Mouse (Mus musculus) frontal cortex, adult 2 months (tissue): Measurements from ENCODE around the gene Tmem234. TPM values are rescaled to one million over a fixed set of nuclear protein-coding genes. Genes with fewer than 3 reads are reported as not detected.

Experiments used
- DNase-seq, 2 experiments: peaks; one replicate each; pipeline ENCODE4 v3.0.0; 2022; ENCODE audit warnings: low spot score in 1 of 2; ENCODE audit errors: extremely low spot score in 1 of 2
- polyA plus RNA-seq: library from polyadenylated mRNA; depleted of rRNA; stranded (reverse); fragments of >200 nt; gene quantifications from 2 replicates; pipeline ENCODE4 v1.2.3, GENCODE M21; 2012; rRNA removed

The Tmem234 gene
- polyA plus RNA-seq, 1 experiment, result 143 TPM

GRCm38 (mm10) chr4:129654770-129655169 lies 54.3 kb downstream of the Tmem234 start:
- DNase-seq, result peak in 1 of 2 experiments; percentile 48

- DNase-seq, result no peak
Observed at GRCm38 (mm10) chr4:129661584-129661983, 61.1 kb downstream of the Tmem234 start.

- no peak for DNase-seq
Observed at GRCm38 (mm10) chr4:129662255-129662813, 61.9 kb downstream of the Tmem234 start.

GRCm38 (mm10) chr4:129671491-129672082 lies 71.1 kb downstream of the Tmem234 start:
- DNase-seq, result peak in 1 of 2 experiments; percentile 65

GRCm38 (mm10) chr4:129672083-129672877 lies 71.8 kb downstream of the Tmem234 start, which contains the start of gene Kpna6:
TSS of gene Kpna6 (minus strand) at chr4:129672767.
- DNase-seq, result peak; percentile 84 to 96

GRCm38 (mm10) chr4:129672878-129673449 lies 72.5 kb downstream of the Tmem234 start:
- no peak for DNase-seq

Other genes with a start within 250 kb of the Tmem234 start
- 8.5 and 9.2 TPM in 2 replicates for gene Zbtb8a, start 222.6 kb upstream of the Tmem234 start, polyA plus RNA-seq
- 2.0 and 2.6 TPM in 2 replicates for gene Zbtb8b, start 159.8 kb upstream of the Tmem234 start, polyA plus RNA-seq
- 36.5 and 37.9 TPM in 2 replicates for gene Bsdc1, start 139.1 kb upstream of the Tmem234 start, polyA plus RNA-seq
- gene Tssk3, start 109.6 kb upstream of the Tmem234 start, polyA plus RNA-seq, result 0.11 and 0.26 TPM in 2 replicates
- gene Fam229a, start 109.5 kb upstream of the Tmem234 start, polyA plus RNA-seq, result 1.2 and 1.6 TPM in 2 replicates
- gene Marcksl1, start 87.1 kb upstream of the Tmem234 start, polyA plus RNA-seq, result 233 TPM in 2 replicates
- 61.8 and 70.6 TPM in 2 replicates for gene Hdac1, start 58.0 kb upstream of the Tmem234 start, polyA plus RNA-seq
- 3.4 and 3.9 TPM in 2 replicates for gene Lck, start 27.0 kb upstream of the Tmem234 start, polyA plus RNA-seq
- 0.84 and 1.4 TPM in 2 replicates for gene Fam167b, start 22.1 kb upstream of the Tmem234 start, polyA plus RNA-seq
- 215 and 219 TPM in 2 replicates for gene Eif3i, start within 50 bp of the Tmem234 start, polyA plus RNA-seq
- gene Dcdc2b, start 13.6 kb downstream of the Tmem234 start, polyA plus RNA-seq, result 11.6 and 13.7 TPM in 2 replicates
- 32.0 and 34.9 TPM in 2 replicates for gene Iqcc, start 18.4 kb downstream of the Tmem234 start, polyA plus RNA-seq
- 105 and 107 TPM in 2 replicates for gene Ccdc28b, start 23.3 kb downstream of the Tmem234 start, polyA plus RNA-seq
- gene Txlna, start 40.4 kb downstream of the Tmem234 start, polyA plus RNA-seq, result 31.9 and 36.2 TPM in 2 replicates
- gene Kpna6, start 72.1 kb downstream of the Tmem234 start, polyA plus RNA-seq, result 43.6 and 49.5 TPM in 2 replicates
- gene Tmem39b, start 96.2 kb downstream of the Tmem234 start, polyA plus RNA-seq, result 19.9 and 21.1 TPM in 2 replicates
- gene Khdrbs1, start 141.6 kb downstream of the Tmem234 start, polyA plus RNA-seq, result 52.0 and 53.0 TPM in 2 replicates
- 77.1 and 82.1 TPM in 2 replicates for gene Ptp4a2, start 210.6 kb downstream of the Tmem234 start, polyA plus RNA-seq